Mouse (Mus musculus) monocyte, adult 2 months (primary cell): ENCODE data around the gene Dvl1.

Experiments
- DNase-seq, 2 experiments: peaks; one replicate each; pipeline ENCODE4 v3.0.0; 2022; ENCODE audit warnings: low spot score in 2 of 2, low read depth in 1 of 2

Gene Dvl1

GRCm38 (mm10) chr4:155839483-155839910 lies 7.7 kb upstream of the Dvl1 start, which contains the start of gene Mxra8:
TSS of gene Mxra8 (plus strand) at chr4:155839680.
- no peak for DNase-seq

- no peak for DNase-seq
Observed at GRCm38 (mm10) chr4:155840076-155841002, 6.9 kb upstream of the Dvl1 start.

DNA sequence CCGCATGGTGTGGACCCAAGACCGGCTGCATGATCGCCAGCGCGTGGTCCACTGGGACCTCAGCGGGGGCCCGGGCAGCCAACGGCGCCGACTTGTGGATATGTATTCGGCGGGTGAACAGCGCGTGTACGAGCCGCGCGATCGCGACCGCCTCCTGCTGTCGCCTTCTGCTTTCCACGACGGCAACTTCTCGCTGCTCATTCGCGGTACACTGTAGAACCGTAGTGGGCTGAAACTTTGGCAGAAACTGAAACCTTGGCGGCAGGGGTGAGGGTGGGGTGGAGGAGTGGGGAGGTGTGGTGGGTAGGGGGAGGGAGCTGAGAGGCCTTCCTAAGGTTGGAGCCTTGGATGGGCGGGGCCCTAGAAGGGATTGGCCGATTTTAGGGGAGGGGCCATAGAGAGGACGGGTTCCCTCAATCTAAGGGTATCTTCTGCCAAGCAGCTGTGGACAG lies 6.2 kb upstream of the Dvl1 start:
- DNase-seq = peak in 1 of 2 experiments; percentile 56

GRCm38 (mm10) chr4:155841651-155842270 lies 5.4 kb upstream of the Dvl1 start:
- no peak for DNase-seq

DNA sequence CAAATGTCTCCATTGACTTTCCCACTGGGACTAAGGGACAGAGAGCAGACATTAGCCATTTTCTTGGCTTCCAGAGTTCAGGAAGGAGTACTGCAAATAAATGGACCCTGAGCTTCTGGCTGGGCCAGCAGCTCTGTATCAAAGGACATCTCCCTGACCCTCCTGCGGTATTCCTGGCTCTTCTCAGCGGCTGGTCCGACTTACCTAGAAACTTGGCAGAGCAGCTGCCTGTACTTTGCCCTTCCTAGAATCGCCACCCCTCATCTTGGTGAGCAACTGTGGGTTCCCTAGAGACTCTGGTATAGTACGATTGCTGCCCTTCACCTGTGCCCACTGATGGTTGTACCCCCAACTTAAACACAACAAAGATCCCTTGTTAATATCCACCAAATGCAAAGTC lies 4.0 kb upstream of the Dvl1 start:
- DNase-seq = no peak

GRCm38 (mm10) chr4:155847591-155848352 lies 570 bp downstream of the Dvl1 start:
- DNase-seq = no peak

GRCm38 (mm10) chr4:155848434-155849095 lies 1.4 kb downstream of the Dvl1 start:
- no peak for DNase-seq

GRCm38 (mm10) chr4:155849391-155849790 lies 2.2 kb downstream of the Dvl1 start:
- DNase-seq = no peak

- no peak for DNase-seq
Observed at GRCm38 (mm10) chr4:155849792-155850451, 2.7 kb downstream of the Dvl1 start.

DNA sequence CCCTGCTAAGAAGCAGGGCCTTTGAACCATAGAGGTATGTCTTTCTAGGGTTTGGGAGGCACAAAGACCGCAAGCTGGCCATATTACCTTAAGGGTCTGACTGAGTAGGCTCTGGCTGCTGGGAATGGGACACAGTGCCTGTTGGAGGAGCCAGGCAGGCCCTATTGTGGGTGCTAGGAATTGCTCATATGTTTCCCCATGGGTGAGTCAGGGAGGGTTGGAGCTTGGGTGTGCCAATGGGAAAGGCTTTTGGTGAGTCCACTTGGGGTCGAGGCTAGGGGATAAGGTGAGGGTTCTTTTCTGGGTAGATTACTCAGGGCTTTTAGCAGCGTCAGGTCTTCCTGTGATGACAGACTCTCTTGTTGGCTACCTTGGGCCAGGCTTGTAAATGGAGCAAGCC lies 4.2 kb downstream of the Dvl1 start:
- no peak for DNase-seq

GRCm38 (mm10) chr4:155851951-155852411 lies 4.8 kb downstream of the Dvl1 start:
- DNase-seq = no peak

- DNase-seq = no peak
Observed at GRCm38 (mm10) chr4:155853421-155853820, 6.2 kb downstream of the Dvl1 start.

- DNase-seq = no peak
Observed at GRCm38 (mm10) chr4:155854991-155855390, 7.8 kb downstream of the Dvl1 start.

- DNase-seq = no peak
Observed at GRCm38 (mm10) chr4:155856071-155856470, 8.9 kb downstream of the Dvl1 start.

- DNase-seq = no peak
Observed at GRCm38 (mm10) chr4:155856881-155857280, 9.7 kb downstream of the Dvl1 start.

DNA sequence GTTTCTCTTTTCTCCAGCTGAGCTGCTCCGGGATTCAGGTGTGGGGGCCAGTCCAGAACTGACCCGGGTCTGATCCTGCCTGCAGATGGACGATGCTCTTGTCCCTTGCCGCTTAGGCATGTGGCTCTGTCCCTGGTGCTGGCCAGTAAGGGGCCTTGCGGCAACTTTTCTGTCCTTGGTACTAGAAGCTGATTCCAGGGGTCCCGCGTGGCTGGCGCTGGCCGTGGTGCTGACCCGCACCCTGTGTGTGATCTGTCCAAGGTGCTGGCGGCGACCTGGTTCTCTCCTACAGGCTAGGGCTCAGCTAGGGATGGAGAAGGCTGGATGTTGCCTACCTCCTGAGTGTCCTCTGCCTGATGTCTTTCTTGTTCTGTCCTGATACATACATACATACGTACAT lies 12.1 kb downstream of the Dvl1 start:
- no peak for DNase-seq

- DNase-seq = no peak
Observed at GRCm38 (mm10) chr4:155861787-155862186, 14.6 kb downstream of the Dvl1 start.

GRCm38 (mm10) chr4:155863001-155863400 lies 15.8 kb downstream of the Dvl1 start, which contains the start of gene Tas1r3:
TSS of gene Tas1r3 (minus strand) at chr4:155863362.
- DNase-seq = no peak

DNA sequence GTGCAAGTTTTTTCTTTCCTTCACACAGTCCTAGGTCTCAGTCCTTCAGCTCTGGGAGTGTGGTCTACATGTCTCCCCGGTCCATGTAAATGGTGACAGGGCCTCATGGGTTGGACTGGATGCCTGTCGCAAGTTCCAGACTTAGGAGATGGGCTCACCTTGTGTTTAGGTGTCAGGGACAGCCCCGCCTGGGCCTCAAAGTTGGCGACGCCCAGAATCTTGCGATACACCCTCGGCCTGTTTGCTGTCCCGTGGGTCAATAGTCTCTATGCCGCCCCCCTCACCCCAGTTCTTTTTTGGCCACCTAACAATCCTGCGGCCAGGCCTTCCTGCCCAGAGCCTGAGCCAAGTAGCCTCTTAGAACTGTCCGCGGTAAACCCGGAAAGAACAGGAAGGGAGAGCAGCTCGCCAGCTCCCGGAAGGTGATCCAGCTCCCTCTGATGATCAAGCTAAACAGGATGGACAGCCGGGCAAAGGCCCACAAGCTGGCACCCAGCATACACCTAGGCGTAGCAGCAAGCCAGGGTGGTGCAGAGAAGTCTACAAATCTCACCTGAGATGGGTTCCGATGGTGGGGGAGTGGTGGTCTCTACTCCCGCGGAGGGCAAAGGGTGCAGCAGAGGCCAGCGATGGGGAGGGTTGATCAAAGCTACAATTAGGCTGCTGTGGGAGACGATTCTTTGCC lies 21.6 kb downstream of the Dvl1 start:
- DNase-seq = no peak
